Mouse (Mus musculus) C2C12 (cell line): ENCODE data around the gene Slc36a2.

Source experiments
- CEBPB ChIP-seq: IDR thresholded peaks from one replicate; pipeline ENCODE4 v1.6.1; 2011; ENCODE audit warnings: low read depth, mild to moderate bottlenecking, control low read depth, moderate library complexity
- CTCF ChIP-seq: IDR thresholded peaks from one replicate; pipeline ENCODE4 v1.5.1; 2011; ENCODE audit not compliant: control insufficient read depth, insufficient read depth, insufficient read length
- FOSL1 ChIP-seq: IDR thresholded peaks from one replicate; pipeline ENCODE4 v1.8.0; 2011; ENCODE audit warnings: mild to moderate bottlenecking, low read length; ENCODE audit not compliant: poor library complexity, insufficient read depth, severe bottlenecking
- MAX ChIP-seq: IDR thresholded peaks from one replicate; pipeline ENCODE4 v1.6.1; 2011; ENCODE audit warnings: mild to moderate bottlenecking, control low read depth
- MYOG ChIP-seq: IDR thresholded peaks from one replicate; pipeline ENCODE4 v1.6.1; 2011; ENCODE audit not compliant: control insufficient read depth, insufficient read length; ENCODE audit errors: extremely low read depth

DNA sequence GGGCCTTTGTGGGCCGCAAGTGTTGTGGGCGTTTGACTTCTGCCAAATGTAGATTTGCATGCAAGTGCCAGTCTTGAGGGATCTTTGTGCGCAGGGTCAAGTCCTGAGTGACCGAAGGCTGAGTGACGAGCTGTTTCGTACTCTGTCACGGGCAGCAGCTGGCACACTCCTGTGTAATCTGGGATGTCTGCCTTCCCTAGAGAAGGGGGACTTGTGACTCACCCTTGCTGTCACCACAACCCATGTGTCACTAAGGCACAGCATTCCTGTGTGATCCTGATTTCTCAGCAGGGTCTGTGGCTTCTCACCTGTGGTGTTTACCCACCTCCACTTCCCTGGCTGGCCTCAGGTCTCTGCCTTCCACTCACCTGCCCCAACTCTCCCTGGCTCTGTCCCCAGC lies 33.0 kb upstream of the Slc36a2 start:
- no peak for TF ChIP-seq CEBPB
- no peak for TF ChIP-seq MAX
- no peak for TF ChIP-seq FOSL1
- no peak for TF ChIP-seq CTCF
- no peak for TF ChIP-seq MYOG
